Mouse (Mus musculus) gastrocnemius, adult 8-10 months (tissue): ENCODE results near the gene Fbxl19. TPM values are rescaled to one million over a fixed set of nuclear protein-coding genes. Genes with fewer than 3 reads are reported as not detected.
"Not testable (repeated sequence)": the region's sequence is repeated elsewhere in the genome, so short reads cannot be mapped to it uniquely, and the experiment has no call there.

Experiments
- DNase-seq, 2 experiments: peaks; one replicate each; pipeline ENCODE4 v3.0.0; 2022; ENCODE audit warnings: low spot score in 2 of 2
- total RNA-seq, 4 experiments: library from RNA; stranded (reverse); gene quantifications; 2 replicates each; pipeline ENCODE4 v1.2.4; 2022

Fbxl19 gene
- total RNA-seq, 4 experiments from 2014 or later, result 0.92 to 1.6 (median 1.1) TPM

GRCm38 (mm10) chr7:127727898-127728297 lies 16.4 kb upstream of the Fbxl19 start:
- DNase-seq, result no peak

- DNase-seq, result no peak
These were observed 14.2 kb upstream of the Fbxl19 start for GRCm38 (mm10) chr7:127730170-127730569.

GRCm38 (mm10) chr7:127732066-127732465 lies 12.3 kb upstream of the Fbxl19 start, which contains the start of gene Ctf2:
TSS of gene Ctf2 (minus strand) at chr7:127732166.
- not testable (repeated sequence) for DNase-seq

- peak; percentile 88 to 90 for DNase-seq
These were observed 908 bp downstream of the Fbxl19 start for GRCm38 (mm10) chr7:127745251-127745651.

- DNase-seq, result peak; percentile 94 to 96
These were observed 1.5 kb downstream of the Fbxl19 start for GRCm38 (mm10) chr7:127745652-127746493.

GRCm38 (mm10) chr7:127746494-127747491 lies 2.5 kb downstream of the Fbxl19 start:
- DNase-seq, result peak in 1 of 2 experiments; percentile 22

- DNase-seq, result no peak
These were observed 3.4 kb downstream of the Fbxl19 start for GRCm38 (mm10) chr7:127747559-127748234.

- no peak for DNase-seq
These were observed 3.9 kb downstream of the Fbxl19 start for GRCm38 (mm10) chr7:127748235-127748560.

GRCm38 (mm10) chr7:127750131-127751127 lies 6.1 kb downstream of the Fbxl19 start:
- no peak for DNase-seq

- DNase-seq, result no peak
These were observed 7.3 kb downstream of the Fbxl19 start for GRCm38 (mm10) chr7:127751619-127752018.

- no peak for DNase-seq
These were observed 7.7 kb downstream of the Fbxl19 start for GRCm38 (mm10) chr7:127752069-127752468.

- DNase-seq, result no peak
These were observed 8.8 kb downstream of the Fbxl19 start for GRCm38 (mm10) chr7:127753158-127753557.

- no peak for DNase-seq
These were observed 9.4 kb downstream of the Fbxl19 start for GRCm38 (mm10) chr7:127753741-127754140.

- no peak for DNase-seq
These were observed 15.4 kb downstream of the Fbxl19 start for GRCm38 (mm10) chr7:127759716-127760115.

- DNase-seq, result no peak
These were observed 16.1 kb downstream of the Fbxl19 start for GRCm38 (mm10) chr7:127760478-127760877.

GRCm38 (mm10) chr7:127761026-127761425 lies 16.7 kb downstream of the Fbxl19 start:
- no peak for DNase-seq

GRCm38 (mm10) chr7:127763642-127764041 lies 19.3 kb downstream of the Fbxl19 start:
- DNase-seq, result no peak

- DNase-seq, result no peak
These were observed 21.4 kb downstream of the Fbxl19 start for GRCm38 (mm10) chr7:127765756-127766155.

- no peak for DNase-seq
These were observed 22.7 kb downstream of the Fbxl19 start for GRCm38 (mm10) chr7:127766851-127767609.
